Mouse (Mus musculus) adrenal gland, adult (tissue): ENCODE measurements around the gene Ufd1.
"Not testable (repeated sequence)": the region's sequence is repeated elsewhere in the genome, so short reads cannot be mapped to it uniquely, and the experiment has no call there.

Experiments used
- DNase-seq, 2 experiments: peaks; one replicate each; pipeline ENCODE4 v3.0.0; 2022 to 2023; ENCODE audit warnings: low spot score in 1 of 2; ENCODE audit not compliant: inconsistent age in 2 of 2

Ufd1 gene

DNA sequence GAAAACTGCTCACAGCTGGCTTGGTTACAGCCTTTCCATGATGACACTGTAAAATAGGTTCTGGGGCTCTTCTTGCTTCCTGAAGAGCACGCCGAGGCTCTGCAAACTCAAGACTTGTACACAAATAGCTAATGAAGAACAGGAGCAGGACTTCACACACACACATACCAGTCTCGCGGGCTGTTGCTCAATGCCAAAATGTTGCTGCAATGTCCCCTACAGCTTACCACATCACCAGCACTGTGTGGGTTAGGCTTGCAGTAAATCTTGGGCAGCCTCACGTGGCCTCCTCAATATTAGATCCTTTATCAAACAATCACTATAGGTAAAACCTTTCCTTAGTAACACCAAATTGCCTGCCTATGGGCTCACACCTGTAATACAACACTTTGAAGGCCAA lies 2.6 kb upstream of the Ufd1 start:
- DNase-seq, result peak in 1 of 2 experiments; percentile 71

DNA sequence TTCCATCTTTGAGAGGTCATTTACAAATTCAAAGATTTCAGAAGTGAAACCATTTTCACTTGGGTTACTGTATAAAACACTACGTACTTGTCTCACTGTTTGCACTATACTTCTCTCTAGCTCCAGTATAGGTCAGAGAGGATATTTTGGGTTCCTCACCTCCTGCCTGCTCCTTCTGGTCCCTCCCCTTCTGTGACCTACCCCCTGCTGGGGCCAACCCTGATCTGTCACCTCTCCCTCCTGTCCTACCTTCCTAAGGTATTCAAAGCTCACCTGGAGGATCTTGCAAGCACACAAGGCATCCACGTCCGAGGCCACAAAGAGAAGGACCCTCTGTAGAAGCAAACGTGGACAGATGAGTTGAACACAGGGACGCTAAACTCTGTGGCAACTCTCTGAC lies 547 bp upstream of the Ufd1 start:
- DNase-seq, result no peak

DNA sequence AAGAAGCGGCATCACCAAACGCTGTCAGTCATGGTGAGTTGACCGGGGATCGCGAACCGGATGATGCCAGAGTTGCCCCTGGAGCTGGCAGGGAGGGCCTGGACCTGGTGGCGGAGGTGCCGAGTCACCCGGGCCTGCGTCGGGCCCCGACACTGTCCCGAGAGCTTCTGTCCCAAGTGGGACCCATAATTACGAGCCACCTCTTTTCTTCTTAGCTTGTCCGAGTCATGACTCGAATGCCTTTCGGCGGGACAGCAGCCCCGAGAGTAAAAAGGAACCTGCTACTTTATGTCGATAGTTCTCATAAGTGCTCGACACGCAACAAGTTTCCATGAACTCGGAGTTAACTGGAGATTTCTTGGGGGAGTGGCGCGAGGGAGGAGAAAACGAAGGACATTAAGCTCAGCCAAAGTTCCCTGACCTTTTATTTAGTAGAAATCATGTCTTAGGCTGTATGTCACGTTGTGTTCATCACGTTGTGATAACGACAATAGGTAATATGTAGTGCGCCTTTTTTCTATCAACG lies 869 bp downstream of the Ufd1 start:
- no peak for DNase-seq

DNA sequence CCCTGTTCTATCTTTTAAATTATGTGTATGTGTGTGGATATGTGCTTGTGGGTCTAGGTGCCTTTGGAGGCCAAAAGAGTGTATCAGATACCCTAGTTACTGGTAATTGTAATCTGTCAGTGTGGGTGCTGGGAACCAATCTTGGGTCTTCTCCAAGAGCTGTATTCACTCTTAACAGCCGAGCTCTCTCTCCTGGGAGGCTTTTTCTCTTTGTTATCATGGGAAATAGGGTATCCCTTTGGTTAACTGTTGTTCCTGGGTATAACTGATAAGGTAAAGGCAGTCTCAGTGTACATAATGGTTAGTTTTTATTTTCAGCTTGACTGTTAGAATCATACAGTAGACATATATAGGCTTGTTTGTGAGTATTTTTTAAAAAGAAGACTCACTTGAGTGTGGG lies 10.8 kb downstream of the Ufd1 start:
- no peak for DNase-seq

DNA sequence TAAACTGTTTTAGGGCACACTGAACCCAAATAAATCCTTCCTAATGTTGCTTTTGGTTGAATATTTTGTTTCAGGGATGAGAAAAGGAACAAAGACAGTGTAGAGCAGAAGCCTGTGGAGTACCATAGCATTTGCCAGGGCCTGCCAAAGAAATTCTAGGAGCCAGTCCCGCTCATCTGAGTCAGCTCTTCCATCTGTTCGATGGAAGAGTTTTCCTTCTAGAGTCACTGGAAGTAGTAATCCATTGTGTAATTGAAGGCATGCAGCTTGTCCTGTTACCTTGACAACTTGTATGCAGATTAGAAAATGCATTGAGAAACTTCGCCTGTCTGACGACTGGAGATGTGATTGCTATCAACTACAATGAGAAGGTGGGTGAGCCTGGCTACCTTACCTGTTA lies 11.3 kb downstream of the Ufd1 start:
- DNase-seq, result no peak

DNA sequence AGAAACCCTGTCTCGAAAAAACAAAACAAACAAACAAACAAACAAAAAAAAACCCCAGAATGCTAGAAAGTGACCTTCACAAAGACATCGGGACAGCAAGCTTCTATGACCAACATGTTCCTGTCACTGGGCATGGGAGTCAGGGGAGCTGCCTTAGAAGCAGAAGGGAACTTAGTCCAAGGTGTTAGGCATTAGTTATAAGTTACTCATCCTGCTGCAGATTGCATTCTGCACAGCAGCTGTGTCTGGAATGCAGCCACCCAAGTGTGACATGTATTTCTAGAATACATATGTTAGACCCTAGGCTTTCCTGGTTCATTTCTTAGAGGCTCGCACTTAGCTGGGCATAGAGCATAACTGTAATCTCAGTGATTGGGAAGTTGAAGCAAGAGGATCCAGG lies 17.1 kb downstream of the Ufd1 start:
- DNase-seq, result no peak

DNA sequence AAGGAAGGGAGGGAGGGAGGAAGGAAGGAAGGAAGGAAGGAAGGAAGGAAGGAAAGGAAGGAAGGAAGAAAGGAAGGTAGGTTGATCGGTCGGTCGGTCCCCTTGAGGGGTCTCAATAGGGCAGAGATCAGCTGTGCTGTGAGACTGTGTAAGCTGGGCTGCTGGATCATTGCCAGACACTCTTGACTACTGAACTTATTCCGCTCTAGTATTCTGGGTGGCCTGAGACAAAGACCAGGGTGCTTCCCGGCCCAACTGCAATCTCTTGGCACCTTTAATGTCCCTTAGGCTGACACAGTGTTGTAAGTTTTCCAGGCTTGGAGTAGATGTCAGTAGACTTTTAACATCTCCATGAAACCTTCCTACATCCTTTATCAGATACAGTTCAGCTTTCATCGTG lies 17.5 kb downstream of the Ufd1 start:
- peak in 1 of 2 experiments; percentile 21 for DNase-seq

DNA sequence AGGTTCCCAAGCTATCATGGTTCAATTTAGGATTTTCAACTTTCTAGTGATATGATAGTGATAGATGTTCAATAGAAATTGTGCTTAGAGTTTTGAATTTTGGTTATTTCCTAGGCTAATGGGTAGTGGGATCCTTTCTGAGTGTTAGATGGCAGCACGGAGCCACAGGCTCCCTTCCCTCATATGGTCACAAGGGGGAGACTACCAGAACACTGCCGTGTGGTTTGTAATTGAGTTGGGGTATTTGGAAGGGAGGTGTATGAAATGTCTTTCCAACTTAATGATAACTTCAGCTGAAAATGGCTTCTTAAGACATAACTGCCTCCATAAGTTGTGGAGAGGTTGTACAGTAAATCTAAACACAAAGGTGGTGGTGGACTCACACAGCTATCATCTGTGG lies 21.9 kb downstream of the Ufd1 start:
- DNase-seq, result no peak

DNA sequence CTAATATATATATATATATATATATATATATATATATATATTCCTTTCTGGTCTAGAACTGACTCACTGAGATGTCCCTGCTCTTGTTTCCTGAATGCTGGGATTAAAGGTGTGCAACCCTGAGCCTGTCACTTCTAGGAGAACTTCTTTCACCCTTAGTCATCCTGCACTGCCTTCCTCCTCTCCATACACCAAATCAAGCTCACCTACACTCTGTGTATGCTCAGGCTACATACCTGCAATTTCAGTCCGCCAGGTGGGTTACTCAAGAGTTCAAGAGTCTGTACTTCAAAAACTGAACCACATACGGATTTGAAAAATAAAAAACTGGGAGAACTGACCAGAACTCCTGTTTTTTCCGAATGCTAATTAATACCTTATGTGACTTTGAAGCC lies 24.5 kb downstream of the Ufd1 start:
- no peak for DNase-seq

DNA sequence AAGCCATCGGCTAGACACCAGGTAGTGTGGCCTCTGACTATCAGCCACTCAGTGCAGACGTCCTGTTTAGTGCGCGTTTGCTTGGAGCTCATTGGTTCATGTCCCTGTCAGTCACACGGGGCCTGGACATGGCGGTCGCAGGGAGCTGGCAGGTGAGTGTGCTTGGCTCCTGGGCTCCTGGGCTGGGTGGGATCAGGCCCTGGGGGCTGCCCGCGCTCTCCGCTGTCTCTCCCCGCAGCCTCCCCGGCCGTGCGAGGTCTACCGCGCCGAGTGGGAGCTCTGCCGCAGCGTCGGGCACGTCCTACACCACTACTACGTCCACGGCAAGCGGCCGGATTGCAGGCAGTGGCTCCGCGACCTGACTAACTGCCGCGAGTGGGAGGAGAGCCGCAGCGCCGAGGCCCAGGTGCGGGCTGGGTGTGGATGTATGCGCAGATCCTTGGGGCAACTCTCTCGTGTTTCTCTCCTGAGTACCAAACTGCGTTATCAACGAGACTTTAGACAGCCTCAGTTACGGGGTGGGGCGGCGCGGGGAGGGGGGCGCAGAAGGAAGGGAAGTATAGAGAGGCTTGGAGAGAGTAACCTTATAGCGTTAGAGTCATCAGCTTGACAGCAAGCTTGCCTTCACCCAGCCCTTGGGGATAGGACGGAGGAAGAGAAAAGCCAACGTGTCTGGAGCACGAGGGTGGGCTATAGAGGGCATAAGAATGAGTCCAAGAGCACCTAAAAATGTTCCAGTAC lies 25.1 kb downstream of the Ufd1 start, which contains the start of the genes 2510002D24Rik and Gm28539:
TSS of gene 2510002D24Rik (plus strand) at position 111 of the 741 bp plus-strand sequence.
TSS of gene Gm28539 (plus strand) at position 117 of the 741 bp plus-strand sequence.
- DNase-seq, result peak; percentile 94 to 98

DNA sequence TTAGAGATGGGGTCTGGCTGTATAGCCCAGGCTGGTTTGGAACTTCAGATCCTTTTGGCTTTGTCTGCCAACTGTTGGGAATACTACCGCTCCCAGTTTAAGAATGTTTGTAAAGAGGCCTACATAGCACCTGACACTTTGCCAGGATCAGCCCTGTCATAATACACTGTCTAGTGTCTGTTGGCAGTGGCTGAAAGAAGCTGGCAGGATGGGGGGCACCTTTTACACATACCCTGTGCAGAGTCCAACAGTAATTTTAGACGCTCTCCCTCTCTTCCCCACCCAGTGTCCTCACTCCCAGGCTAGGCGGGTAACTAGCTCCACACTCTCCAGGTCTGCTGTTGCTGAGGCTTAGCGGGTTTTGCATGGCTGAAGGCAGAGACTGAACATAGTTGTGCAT lies 26.8 kb downstream of the Ufd1 start:
- DNase-seq, result no peak

DNA sequence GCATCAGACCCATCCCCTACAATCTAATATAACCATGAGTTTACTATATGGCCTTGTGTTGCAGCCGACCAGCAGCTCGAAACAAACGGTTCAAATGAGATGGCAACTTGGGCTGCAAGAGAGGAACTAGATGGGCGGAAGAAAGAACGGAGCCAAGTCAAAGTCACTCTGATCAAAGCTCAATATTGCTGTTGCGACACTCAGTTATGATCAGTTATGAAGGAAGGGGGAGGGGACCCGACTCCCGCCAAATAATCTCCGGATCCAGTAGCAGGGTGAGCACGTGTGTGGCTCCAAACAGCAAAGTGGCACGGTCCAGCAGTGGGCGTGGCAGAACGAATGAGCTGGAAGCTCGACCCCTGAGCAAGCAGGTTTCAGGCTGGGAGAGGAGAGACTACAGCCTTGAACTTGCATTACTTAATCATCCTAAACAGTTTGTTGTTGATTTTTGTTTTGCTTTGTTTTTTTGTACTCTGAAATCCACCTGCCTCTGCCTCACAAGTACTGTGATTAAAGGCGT lies 34.8 kb downstream of the Ufd1 start:
- DNase-seq, result no peak

DNA sequence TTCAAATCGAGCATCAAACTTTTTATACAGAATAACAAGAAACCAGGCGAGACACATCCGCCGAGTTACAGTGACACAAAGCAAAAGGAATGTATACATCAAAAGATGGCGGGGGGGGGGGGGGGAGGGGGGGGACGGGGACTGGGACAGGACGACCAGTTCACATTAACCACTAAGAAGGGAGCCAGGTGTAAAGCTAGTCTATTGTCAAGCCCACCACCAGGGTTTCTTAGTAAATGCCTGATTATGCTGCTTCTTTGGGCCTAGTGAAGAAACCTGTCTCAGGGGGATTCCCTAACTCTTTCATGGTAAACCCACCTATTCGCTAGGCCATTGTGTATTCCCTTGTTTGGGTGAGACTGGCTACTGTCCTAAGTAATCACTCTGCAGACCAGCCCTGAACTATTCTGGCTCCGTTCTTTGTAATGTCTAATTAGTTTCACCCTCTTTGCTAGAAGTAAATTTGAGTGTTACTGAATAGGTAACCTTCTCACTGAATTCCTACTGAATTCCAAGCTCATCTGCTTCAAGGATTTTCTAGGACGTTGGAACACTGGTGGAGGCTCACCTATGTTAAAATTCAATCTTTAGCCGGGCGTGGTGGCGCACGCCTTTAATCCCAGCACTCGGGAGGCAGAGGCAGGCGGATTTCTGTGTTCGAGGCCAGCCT lies 38.1 kb downstream of the Ufd1 start:
- DNase-seq, result not testable (repeated sequence)

DNA sequence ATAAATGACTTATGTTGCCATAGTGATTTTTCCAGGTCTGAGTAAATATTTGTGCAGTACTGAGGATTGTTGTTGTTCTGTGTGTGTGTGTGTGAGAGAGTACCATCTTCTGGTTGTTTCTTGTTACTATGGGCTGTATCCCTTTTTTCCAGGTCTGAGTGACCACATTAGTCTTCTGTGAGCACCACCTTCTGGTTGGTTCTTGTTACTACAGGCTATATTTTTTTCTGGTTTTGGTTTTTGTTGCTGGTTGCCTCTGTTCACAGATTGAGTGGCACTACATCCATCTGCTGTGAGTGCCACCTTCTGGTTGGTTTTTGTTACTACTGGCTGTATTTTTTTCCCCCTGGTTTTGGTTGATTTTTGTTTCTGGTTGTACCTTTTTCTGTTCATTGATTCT lies 47.0 kb downstream of the Ufd1 start:
- DNase-seq, result peak; percentile 25 to 90

DNA sequence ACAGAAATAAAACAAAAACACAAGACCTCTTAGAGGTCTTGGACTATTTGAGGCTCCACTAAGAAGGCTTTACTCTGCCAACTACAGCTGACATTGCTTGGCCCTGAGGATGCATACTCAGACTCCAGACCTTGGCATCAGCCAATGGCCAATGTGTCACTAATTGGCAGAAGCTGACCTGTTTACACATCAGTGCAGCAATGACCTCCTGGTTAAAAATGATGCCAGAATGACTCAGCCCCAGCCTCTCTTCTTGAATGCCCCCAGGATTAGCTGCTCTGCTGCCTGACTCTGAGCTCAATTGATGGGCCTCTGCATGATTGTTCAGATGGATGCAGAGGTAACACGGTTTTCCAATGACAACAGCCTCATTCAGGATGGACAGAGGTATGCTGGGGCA lies 48.6 kb downstream of the Ufd1 start:
- DNase-seq, result peak; percentile 83 to 92

DNA sequence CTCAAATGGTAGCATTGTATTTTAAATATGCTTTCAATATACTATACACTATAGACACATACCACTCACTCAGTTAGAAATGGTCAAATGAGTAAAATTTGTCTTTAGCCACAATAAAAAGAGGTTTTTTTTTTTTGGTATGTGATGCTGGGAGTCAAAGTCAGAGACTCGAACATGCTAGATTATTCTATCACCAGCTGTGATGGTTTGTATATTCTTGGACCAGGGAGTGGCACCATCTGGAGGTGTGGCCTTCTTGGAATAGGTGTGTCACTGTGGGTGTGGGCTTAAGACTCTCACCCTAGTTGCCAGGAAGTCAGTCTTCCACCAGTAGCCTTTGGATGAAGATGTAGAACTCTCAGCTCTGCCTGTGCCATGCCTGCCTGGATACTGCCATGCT lies 58.9 kb downstream of the Ufd1 start:
- DNase-seq, result not testable (repeated sequence)

DNA sequence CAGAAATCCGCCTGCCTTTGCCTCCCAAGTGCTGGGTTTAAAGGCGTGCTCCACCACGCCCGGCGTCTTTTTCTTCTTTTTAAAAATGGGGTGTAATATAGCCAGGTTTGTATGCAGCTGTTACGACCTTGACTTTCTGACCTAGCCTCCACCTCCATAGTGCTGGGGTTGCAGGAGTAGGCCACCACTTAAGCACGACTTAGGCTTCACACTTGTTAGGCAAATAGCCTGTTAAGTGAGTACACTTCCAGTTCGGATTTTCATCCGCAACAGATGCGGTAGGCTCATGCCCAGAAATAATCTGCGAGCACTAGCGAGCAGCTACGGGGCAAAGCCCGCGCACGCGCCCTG lies 64.5 kb downstream of the Ufd1 start:
- DNase-seq, result no peak

DNA sequence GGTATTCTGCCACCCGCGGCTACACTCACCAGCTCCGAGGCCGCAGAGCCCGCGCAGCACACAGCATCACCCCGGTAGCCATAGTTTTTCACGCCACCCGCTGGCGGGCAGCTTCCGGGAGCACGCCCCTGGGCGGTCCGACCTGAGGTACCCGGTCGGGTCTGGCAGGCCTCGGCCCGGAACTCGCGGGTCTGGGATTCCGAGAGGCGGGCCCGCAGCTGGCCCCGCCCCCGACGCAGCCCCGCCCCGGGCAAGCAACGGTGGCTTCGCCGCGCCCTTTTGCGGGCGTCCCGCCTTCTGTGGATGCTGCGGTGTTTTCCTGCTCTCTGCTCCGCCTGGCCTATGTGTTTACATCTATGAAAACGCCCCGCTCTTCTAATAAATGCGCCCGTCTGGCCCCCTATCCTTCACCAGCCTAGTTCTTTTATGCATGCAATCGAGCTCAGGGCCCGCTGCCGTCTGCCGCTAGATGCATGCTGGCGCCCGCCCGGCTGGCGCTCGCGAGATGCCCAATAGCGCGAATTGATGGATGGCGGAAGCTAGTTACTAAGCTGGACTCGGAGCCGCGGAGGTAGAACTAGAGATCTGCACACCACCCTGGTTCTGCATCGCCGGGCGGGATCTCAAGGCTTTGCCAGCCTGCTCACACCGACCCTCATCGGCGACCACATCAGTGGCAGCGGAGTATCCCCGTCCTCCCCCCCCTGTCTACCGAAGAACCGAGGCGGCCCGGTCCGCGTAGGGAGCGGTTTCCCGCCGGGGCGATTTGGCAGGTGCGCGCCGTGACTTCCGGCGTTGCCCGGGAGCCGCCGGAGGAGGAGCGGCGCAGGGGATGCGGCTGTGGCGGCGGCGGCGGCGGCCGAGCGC lies 65.1 kb downstream of the Ufd1 start, which contains the start of the genes Mrpl40 and Hira:
TSS of gene Mrpl40 (minus strand) at position 421 of the 867 bp plus-strand sequence.
TSS of gene Hira (plus strand) at position 596 of the 867 bp plus-strand sequence.
- DNase-seq, result peak; percentile 98 to 99

DNA sequence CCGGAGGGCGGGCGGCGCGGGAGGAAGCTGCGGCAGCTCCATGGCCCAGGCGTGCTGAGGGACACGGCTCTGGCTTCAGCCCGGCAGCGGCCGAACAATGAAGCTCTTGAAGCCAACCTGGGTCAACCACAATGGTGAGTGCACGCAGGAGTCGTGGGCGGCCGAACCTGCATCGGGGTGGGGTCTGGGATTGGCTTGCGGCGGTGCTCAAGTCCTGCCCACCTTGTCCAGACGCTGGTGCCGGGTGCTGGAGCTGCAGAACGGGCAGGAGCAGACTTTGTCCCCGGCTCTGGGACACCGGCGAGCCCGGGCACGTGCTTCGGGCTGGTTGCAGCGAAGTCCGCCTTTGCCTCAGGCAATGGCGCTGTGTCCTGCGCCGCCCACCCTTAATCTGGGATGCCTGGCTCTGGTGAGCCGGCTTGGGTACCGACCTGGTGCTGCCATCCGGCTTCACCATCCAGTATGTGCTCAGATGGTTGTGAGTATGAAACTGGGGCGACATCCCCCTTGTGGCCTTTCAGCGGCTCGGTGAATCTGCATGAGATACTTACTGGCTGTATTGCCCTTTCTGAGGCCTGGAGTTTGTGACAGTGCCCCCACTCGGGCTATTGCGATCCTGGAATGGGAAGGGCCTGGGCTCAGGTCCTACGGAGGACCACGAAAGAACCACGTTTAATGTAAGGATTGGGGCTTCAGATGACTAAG lies 66.0 kb downstream of the Ufd1 start:
- DNase-seq, result peak in 1 of 2 experiments; percentile 90

DNA sequence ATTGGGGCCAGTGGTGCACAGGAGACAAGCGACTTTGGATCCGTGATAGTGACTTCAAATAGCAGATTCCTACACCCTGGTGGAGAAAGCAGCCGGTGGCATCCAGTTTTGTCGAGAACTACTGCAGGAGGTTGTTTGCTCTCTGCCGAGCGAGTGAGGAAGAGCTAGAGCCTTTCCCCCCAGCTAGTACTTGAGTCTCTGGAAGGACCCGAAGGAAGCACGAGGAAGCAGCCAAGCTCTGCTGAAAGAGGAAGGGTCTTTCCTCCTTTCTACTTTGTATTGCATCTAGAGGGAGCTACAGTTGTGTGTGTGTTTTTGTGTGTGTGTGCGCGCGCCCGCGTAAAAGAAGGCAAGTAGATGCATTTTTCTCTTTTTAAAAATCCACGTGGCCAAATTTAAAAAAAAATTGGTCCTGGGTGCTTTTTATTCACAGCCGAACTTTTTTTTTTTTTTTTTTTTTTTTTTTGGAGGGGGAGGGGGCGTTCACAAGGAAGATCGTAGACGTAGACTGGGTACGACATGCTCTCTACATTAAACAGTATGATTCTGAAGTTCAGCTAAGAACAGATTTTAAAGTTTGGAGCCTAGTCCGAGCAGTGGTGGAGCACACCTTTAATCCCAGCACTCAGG lies 66.6 kb downstream of the Ufd1 start:
- no peak for DNase-seq
